Mouse (Mus musculus): ENCODE data around the gene Mpnd. TPM values are rescaled to one million over a fixed set of nuclear protein-coding genes. Genes with fewer than 3 reads are reported as not detected.

The Mpnd gene
- polyA plus RNA-seq, 1 experiment from 2014 or later, result 176 TPM

DNA sequence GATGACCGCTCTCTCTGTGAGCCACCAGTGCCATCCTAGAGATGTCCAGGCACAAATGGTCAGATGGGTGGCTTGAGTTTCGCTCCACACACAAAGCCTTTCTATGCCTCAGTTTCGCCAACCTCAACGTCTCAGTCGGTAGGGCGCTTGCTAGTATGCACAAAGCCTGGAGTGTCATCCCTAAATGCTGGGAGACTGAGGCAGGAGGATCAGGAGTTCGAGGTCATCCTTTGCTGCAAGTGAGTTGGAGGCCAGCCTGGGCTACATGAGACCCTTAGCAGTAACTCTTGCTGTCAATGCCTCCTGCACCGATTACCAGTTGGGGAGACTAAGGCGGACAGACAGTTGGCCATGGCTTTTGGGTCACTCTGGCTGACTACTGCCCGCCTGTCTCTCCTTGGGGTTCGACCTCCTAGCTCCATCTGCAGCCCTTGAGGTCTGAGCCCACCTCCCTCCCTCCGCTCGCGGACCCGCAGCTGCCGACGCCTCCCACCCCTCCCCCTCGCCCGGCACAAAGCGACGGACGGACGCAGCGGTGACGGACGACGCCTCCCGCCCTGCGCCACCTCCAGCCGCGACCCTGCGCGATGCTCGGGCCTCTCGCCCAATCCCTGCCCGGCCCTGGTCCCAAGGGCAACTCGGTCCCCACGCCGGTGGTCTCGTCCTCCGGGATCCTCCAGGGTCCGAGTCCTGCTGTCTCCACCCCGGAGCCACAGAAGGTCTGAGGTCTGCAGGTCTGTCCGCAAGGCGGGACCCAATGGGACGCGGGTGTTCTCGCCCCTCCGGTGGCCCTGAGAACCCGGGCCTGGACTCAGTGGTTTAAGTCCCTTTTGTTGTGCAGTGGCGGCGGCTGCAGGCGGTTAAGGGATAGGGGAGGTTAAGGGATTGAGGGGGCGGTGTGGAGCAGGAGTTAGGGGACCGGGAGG is 35.3 kb upstream of the Mpnd start, which contains the start of gene Shd:
Shd (plus strand) TSS at position 502 of the 926 bp plus-strand sequence.
- Histone ChIP-seq H3K36me3 (ENCODE audit: control insufficient read depth, insufficient read depth, low read length) (peaks cover 3% of the 10 kb centered on the region), H3K27ac (ENCODE audit: low read depth, low read length) (peak within 1 kb of the TSS; percentile 84), H3K27me3 (ENCODE audit: control insufficient read depth, insufficient read depth, low read length) (no peaks in the 10 kb centered on the region), H3K9me3 (ENCODE audit: control insufficient read depth, low read length) (no peaks in the 10 kb centered on the region), H3K4me2 (ENCODE audit: low read depth) (peak within 1 kb of the TSS; percentile 74), H3K4me1 (ENCODE audit: control insufficient read depth, insufficient read depth, low read length) (peaks cover 17% of the 10 kb centered on the region), H3K9ac (ENCODE audit: low read length) (peak within 1 kb of the TSS; percentile 90), H3K4me3 (ENCODE audit: low read depth, low read length) (peak within 1 kb of the TSS; percentile 53)
- WGBS, result 10% methylated on average over 50 of the region's 55 CpGs
- peak; percentile 73 for ATAC-seq (ENCODE audit: insufficient read depth, low FRiP score, low TSS enrichment)
- peak; percentile 88 for DNase-seq (ENCODE audit: low spot score)

DNA sequence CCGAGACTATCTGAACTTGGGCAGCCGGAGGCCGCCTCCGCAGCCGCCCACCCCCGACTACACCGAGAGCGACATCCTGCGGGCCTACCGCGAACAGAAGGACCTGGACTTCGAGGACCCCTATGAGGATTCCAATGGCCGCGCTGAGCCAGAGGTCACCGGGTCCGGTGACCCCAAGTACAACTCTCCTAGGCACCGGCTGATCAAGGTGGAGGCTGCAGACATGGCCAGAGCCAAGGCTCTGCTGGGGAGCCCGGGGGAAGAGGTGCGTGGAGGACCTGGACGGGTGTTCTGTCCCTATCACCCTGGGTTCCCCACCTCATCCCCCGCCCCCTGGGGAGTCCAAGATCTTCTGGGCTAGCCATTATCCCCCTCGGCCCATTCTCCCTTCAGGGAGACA is 34.1 kb upstream of the Mpnd start:
- Histone ChIP-seq H3K4me1 (ENCODE audit: control insufficient read depth, insufficient read depth, low read length) (peaks cover 20% of the 10 kb centered on the region), H3K27me3 (ENCODE audit: control insufficient read depth, insufficient read depth, low read length) (no peaks in the 10 kb centered on the region), H3K9ac (ENCODE audit: low read length) (peak overlapping the region; percentile 90), H3K27ac (ENCODE audit: low read depth, low read length) (no peak overlapping the region), H3K36me3 (ENCODE audit: control insufficient read depth, insufficient read depth, low read length) (peaks cover 3% of the 10 kb centered on the region; the same call in 1 of the 2 replicates), H3K9me3 (ENCODE audit: control insufficient read depth, low read length) (no peaks in the 10 kb centered on the region), H3K4me3 (ENCODE audit: low read depth, low read length) (peak overlapping the region; percentile 53), H3K4me2 (ENCODE audit: low read depth) (peak overlapping the region; percentile 74)
- DNase-seq (ENCODE audit: low spot score) (no peak), ATAC-seq (ENCODE audit: insufficient read depth, low FRiP score, low TSS enrichment) (no peak)
- 24% methylated on average over 22 of the region's 22 CpGs for WGBS

DNA sequence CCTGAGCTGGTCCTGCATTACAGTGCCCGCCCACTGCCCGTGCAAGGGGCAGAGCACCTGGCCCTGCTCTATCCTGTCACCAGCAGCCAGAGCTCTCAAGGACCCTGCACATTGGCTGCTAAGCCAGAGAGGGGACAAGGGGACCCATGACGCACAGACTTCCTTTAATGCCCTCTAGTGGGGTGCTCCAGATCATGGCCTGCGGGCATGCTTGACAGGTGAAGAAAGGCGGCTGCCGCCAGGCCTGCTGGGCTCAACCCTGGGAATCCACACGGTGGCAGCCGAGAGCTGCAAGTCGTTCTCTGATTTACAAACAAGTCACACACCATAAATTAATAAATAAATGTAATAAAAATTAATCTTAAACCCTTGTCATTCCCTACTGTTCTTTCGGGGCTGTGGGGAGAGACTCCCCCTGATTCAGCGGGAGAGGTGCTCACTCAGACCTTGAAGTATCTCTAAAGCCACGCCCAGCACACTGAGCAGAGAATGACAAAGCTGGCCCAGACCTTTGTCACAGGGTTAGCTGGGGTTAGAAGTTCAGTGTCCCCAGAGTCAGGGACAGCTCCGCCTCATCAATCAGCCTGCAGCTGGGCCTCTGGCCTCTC is 29.2 kb upstream of the Mpnd start:
- Histone ChIP-seq H3K27me3 (ENCODE audit: control insufficient read depth, insufficient read depth, low read length) (no peaks in the 10 kb centered on the region), H3K27ac (ENCODE audit: low read depth, low read length) (peak overlapping the region; percentile 62; the same call in 1 of the 2 replicates), H3K9ac (ENCODE audit: low read length) (no peak overlapping the region), H3K4me1 (ENCODE audit: control insufficient read depth, insufficient read depth, low read length) (peaks cover 14% of the 10 kb centered on the region), H3K4me3 (ENCODE audit: low read depth, low read length) (no peak overlapping the region), H3K36me3 (ENCODE audit: control insufficient read depth, insufficient read depth, low read length) (peaks cover 3% of the 10 kb centered on the region; the same call in 1 of the 2 replicates), H3K9me3 (ENCODE audit: control insufficient read depth, low read length) (no peaks in the 10 kb centered on the region), H3K4me2 (ENCODE audit: low read depth) (no peak overlapping the region)
- ATAC-seq (ENCODE audit: insufficient read depth, low FRiP score, low TSS enrichment) (peak; percentile 70), DNase-seq (ENCODE audit: low spot score) (peak; percentile 78)
- WGBS, result 17% methylated on average over 13 of the region's 13 CpGs

DNA sequence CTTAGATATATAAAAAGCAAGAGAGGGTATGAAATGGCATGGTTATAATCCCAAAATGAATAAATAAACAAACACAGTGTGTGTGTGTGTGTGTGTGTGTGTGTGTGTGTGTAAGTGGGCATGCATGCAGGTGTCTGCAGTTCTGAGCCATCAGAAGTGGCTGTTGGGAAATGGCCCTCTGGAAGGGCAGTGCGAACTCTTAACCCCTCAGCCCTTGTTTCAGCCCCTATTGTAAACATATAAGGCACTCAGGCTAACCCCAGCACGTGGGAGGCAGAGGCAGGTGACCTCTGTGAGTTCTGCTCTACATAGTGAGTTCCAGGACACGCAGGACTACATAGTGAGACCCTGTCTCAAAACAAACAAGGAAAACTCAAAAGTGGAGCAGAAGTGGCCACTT is 28.2 kb upstream of the Mpnd start:
- no peak overlapping the region for H3K4me2 ChIP-seq (ENCODE audit: low read depth)
- WGBS, result 50% methylated on average over 3 of the region's 3 CpGs
- H3K4me1 ChIP-seq (ENCODE audit: control insufficient read depth, insufficient read depth, low read length), result peaks cover 9% of the 10 kb centered on the region
- no peaks in the 10 kb centered on the region for H3K27me3 ChIP-seq (ENCODE audit: control insufficient read depth, insufficient read depth, low read length)
- no peaks in the 10 kb centered on the region for H3K9me3 ChIP-seq (ENCODE audit: control insufficient read depth, low read length)
- H3K4me3 ChIP-seq (ENCODE audit: low read depth, low read length), result no peak overlapping the region
- H3K27ac ChIP-seq (ENCODE audit: low read depth, low read length), result peak overlapping the region; percentile 8; the same call in 1 of the 2 replicates
- no peak overlapping the region for H3K9ac ChIP-seq (ENCODE audit: low read length)
- ATAC-seq (ENCODE audit: insufficient read depth, low FRiP score, low TSS enrichment) (no peak), DNase-seq (ENCODE audit: low spot score) (no peak)
- peaks cover 3% of the 10 kb centered on the region; the same call in 1 of the 2 replicates for H3K36me3 ChIP-seq (ENCODE audit: control insufficient read depth, insufficient read depth, low read length)

DNA sequence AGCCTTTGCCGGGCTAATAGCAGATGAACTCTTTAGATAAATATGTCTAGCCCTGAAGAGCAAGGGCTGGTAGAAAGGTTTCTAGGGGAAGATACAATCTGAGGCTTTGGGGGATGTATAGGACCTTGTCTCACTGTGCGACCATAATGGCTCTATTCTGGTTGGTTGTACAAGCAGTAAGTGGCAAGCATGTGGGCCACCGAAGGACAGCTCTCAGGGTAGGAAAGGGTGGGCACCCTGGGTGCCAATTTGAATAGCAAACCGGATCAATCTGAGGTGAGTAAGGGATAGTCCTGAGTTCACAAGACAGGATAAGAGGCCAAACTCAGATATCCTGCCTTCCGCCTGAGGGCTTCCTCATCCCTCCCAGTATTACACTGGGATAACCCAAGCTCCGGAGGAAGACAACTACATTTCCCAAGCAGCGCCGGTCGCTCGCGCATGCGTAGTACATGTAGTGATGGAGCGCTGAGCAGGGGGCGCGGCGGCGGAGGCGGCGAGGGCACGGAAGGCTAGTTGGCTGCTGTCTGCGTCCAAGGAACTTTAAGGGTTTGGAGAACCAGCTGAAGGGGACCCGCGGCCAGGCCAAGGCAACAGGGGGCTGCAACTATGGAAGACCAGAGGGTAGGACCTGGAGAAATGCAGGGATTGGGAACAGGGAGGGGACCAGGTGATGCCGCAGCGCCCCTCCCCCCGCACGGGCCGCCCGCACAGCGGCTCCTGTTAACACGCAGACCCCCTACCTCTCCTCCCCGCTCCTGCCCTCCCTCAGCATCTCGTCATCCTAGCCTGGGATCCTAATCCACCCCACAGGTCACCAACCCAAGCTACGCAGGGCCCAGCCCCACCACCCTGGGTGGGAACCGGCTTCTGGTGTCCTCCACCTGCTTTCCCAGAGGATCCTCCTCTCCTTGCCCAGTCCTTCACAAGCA is 19.2 kb upstream of the Mpnd start, which contains the start of gene Fsd1:
Fsd1 (plus strand) TSS at position 480 of the 932 bp plus-strand sequence.
- H3K9ac ChIP-seq (ENCODE audit: low read length), result peak within 1 kb of the TSS; percentile 69
- peaks cover 8% of the 10 kb centered on the region; the same call in 1 of the 2 replicates for H3K4me1 ChIP-seq (ENCODE audit: control insufficient read depth, insufficient read depth, low read length)
- ATAC-seq (ENCODE audit: insufficient read depth, low FRiP score, low TSS enrichment) (peak; percentile 81), DNase-seq (ENCODE audit: low spot score) (peak; percentile 85)
- 9% methylated on average over 35 of the region's 35 CpGs for WGBS
- no peaks in the 10 kb centered on the region for H3K27me3 ChIP-seq (ENCODE audit: control insufficient read depth, insufficient read depth, low read length)
- peak within 1 kb of the TSS; percentile 62 for H3K4me3 ChIP-seq (ENCODE audit: low read depth, low read length)
- H3K4me2 ChIP-seq (ENCODE audit: low read depth), result peak within 1 kb of the TSS; percentile 83
- no peaks in the 10 kb centered on the region; the same call in 1 of the 2 replicates for H3K36me3 ChIP-seq (ENCODE audit: control insufficient read depth, insufficient read depth, low read length)
- no peak within 1 kb of the TSS for H3K27ac ChIP-seq (ENCODE audit: low read depth, low read length)
- H3K9me3 ChIP-seq (ENCODE audit: control insufficient read depth, low read length), result no peaks in the 10 kb centered on the region

DNA sequence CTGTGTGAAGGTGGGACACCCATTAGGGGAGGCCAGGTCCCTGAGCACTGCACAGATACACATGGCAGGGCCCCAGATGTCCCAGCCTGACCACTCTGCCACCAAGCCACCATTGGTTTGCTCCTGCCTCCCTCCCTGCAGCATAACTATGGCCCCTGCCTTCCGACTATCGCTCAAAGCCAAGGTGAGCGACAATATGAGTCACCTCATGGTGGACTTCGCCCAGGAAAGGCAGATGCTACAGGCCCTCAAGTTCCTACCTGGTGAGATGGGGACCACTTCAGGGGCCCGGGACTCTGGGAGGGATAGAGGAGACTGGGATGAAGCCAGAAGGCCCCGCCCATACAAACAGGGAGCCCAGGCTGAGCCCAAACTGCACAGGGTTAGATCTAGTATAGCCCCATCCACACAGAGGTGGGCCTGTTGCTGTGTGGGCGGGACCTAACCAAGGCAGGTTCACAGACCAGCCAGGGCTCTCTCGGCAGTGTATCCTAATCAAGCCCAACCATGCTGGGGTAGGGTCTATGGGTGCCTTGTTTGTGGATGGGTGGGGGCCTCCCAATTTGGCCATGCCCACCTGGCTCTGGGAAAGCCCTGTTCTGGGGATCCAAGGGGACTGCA is 15.1 kb upstream of the Mpnd start:
- Histone ChIP-seq H3K36me3 (ENCODE audit: control insufficient read depth, insufficient read depth, low read length) (no peaks in the 10 kb centered on the region; the same call in 1 of the 2 replicates), H3K4me3 (ENCODE audit: low read depth, low read length) (no peak overlapping the region), H3K4me2 (ENCODE audit: low read depth) (no peak overlapping the region), H3K27ac (ENCODE audit: low read depth, low read length) (no peak overlapping the region), H3K4me1 (ENCODE audit: control insufficient read depth, insufficient read depth, low read length) (peaks cover 8% of the 10 kb centered on the region; the same call in 1 of the 2 replicates), H3K9me3 (ENCODE audit: control insufficient read depth, low read length) (no peaks in the 10 kb centered on the region), H3K9ac (ENCODE audit: low read length) (no peak overlapping the region), H3K27me3 (ENCODE audit: control insufficient read depth, insufficient read depth, low read length) (no peaks in the 10 kb centered on the region)
- WGBS, result 86% methylated on average over 8 of the region's 8 CpGs
- ATAC-seq (ENCODE audit: insufficient read depth, low FRiP score, low TSS enrichment) (no peak), DNase-seq (ENCODE audit: low spot score) (no peak)

DNA sequence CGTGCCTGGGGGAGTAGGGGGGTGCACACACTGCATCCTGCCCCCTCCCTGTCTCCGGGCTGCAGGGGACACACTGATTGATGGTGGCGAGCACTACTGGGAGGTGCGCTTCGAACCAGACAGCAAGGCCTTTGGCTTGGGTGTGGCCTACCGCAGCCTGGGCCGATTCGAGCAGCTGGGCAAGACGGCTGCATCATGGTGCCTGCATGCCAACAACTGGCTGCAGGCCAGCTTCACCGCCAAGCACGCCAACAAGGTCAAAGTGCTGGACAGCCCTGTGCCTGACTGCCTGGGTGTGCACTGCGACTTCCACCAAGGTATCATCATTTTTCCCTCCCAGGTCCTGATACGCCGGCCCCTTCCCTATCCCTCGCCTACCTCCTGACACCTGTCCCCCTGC is 9.5 kb upstream of the Mpnd start:
- no peak overlapping the region for H3K9ac ChIP-seq (ENCODE audit: low read length)
- ATAC-seq (ENCODE audit: insufficient read depth, low FRiP score, low TSS enrichment), result no peak
- no peak for DNase-seq (ENCODE audit: low spot score)
- H3K27ac ChIP-seq (ENCODE audit: low read depth, low read length), result no peak overlapping the region
- H3K4me3 ChIP-seq (ENCODE audit: low read depth, low read length), result no peak overlapping the region
- no peaks in the 10 kb centered on the region for H3K4me1 ChIP-seq (ENCODE audit: control insufficient read depth, insufficient read depth, low read length)
- 88% methylated on average over 15 of the region's 15 CpGs for WGBS
- H3K27me3 ChIP-seq (ENCODE audit: control insufficient read depth, insufficient read depth, low read length), result peaks cover 3% of the 10 kb centered on the region; the same call in 1 of the 2 replicates
- H3K9me3 ChIP-seq (ENCODE audit: control insufficient read depth, low read length), result no peaks in the 10 kb centered on the region
- H3K36me3 ChIP-seq (ENCODE audit: control insufficient read depth, insufficient read depth, low read length), result no peaks in the 10 kb centered on the region
- no peak overlapping the region for H3K4me2 ChIP-seq (ENCODE audit: low read depth)

Measured in neural tube, embryonic 11.5 days (tissue).